24 mouse cellular contexts compared by ENCODE assay signal in the genomic region with DNA sequence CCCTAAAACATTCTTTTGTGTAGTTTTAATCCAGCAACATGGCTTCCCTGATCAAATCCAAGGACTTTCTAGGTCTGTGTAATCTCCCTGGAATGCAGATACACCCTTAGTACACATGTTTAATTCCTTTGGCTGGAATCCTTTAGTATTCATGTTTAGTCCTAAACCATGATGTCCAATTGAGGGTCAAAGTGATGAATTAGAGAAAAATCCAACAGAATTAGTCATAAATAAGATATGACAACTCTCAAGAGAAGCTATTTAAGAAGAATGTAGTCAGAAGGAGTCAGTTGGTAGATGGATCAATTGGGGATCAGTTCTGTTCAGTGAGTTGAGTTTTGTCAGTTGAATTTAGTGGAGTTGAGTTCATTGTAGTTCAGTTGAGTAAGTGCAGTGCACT.
DNase-seq lines count a peak whose midpoint lies in the region; ATAC-seq and TF ChIP-seq lines count a peak whose summit lies in the region.
"Had no signal": no experiment of that assay in that cellular context is flagged by ENCODE, and none has a peak within 500 bp of the region (broad histone marks: within the 10 kb centered on the region; RNA-seq: fewer than 3 reads in every experiment).

No protein-coding gene starts in this region.

- ATAC-seq in midbrain, postnatal 0 days (ENCODE audit: low FRiP score): no peak
- ATAC-seq: activated CD4-positive, CD25-positive, alpha-beta regulatory T cell, adult 4 months; CD4-positive, CD25-positive, alpha-beta regulatory T cell, adult 4 months; forebrain, embryonic 15.5 days; forebrain, postnatal 0 days had no signal

- no peaks in the 10 kb centered on the region; the same call in 1 of the 2 replicates for H3K4me1 ChIP-seq in embryonic fibroblast, embryonic 13.5 days (ENCODE audit: control insufficient read depth, insufficient read depth, low read length)
- H3K4me1 ChIP-seq in midbrain, postnatal 0 days (ENCODE audit: insufficient read depth, low read length): no peaks in the 10 kb centered on the region
- H3K4me1 ChIP-seq: embryonic facial prominence, embryonic 13.5 days; forebrain, embryonic 10.5 days; forebrain, embryonic 12.5 days; forebrain, embryonic 15.5 days had no signal

- no peaks in the 10 kb centered on the region for H3K36me3 ChIP-seq in midbrain, postnatal 0 days (ENCODE audit: insufficient read depth, low read length)
- H3K36me3 ChIP-seq: embryonic facial prominence, embryonic 13.5 days; forebrain, embryonic 10.5 days; forebrain, embryonic 12.5 days; forebrain, embryonic 15.5 days; G1E had no signal

- no peaks in the 10 kb centered on the region for H3K9me3 ChIP-seq in midbrain, postnatal 0 days (ENCODE audit: low read length)
- H3K9me3 ChIP-seq: embryonic facial prominence, embryonic 13.5 days; forebrain, embryonic 10.5 days; forebrain, embryonic 12.5 days; forebrain, embryonic 15.5 days; G1E had no signal

- DNase-seq in 3T3-L1 (ENCODE audit: low read depth, low spot score): peak; percentile 3
- peak; percentile 91 for DNase-seq in Muller cell, postnatal 12 days (ENCODE audit: inconsistent ontology term)
- no peak for DNase-seq in midbrain, postnatal 0 days (ENCODE audit: low spot score)
- DNase-seq in layer of hippocampus, postnatal 14 days (ENCODE audit: low spot score in 2 of 2): no peak
- DNase-seq: adrenal gland, adult 8-10 months; adrenal gland, postnatal 14 days; adrenal gland, postnatal 36 days; B cell, adult 2 months; cerebellum, adult 11-12 months; cerebellum, adult 2 months; cerebellum, adult 9-10 months; cerebellum, postnatal 10 days; cerebellum, postnatal 25 days; forebrain, postnatal 0 days had no signal

- H3K27ac ChIP-seq in embryonic fibroblast, embryonic 13.5 days (ENCODE audit: insufficient read depth, low read length): peak overlapping the region; percentile 93
- no peak overlapping the region for H3K27ac ChIP-seq in midbrain, postnatal 0 days (ENCODE audit: low read depth, low read length)
- H3K27ac ChIP-seq: embryonic facial prominence, embryonic 13.5 days; forebrain, embryonic 10.5 days; forebrain, embryonic 12.5 days; forebrain, embryonic 15.5 days had no signal

- H3K4me2 ChIP-seq in midbrain, postnatal 0 days (ENCODE audit: low read depth, low read length, poor library complexity, severe bottlenecking): no peak overlapping the region
- H3K4me2 ChIP-seq: embryonic facial prominence, embryonic 13.5 days; forebrain, embryonic 12.5 days; forebrain, embryonic 15.5 days had no signal

- no peak for TF ChIP-seq CTCF in embryonic fibroblast, embryonic 13.5 days (IDR thresholded peaks at IDR 0.05; ENCODE audit: borderline replicate concordance, insufficient read depth, low read length)
- no peak for TF ChIP-seq CTCF in midbrain, postnatal 0 days (IDR thresholded peaks at IDR 0.05)

- H3K9ac ChIP-seq in midbrain, postnatal 0 days (replicated peaks; ENCODE audit: low read length, poor library complexity, severe bottlenecking): no peak overlapping the region
- H3K9ac ChIP-seq: embryonic facial prominence, embryonic 13.5 days; forebrain, embryonic 12.5 days; forebrain, embryonic 15.5 days; forebrain, postnatal 0 days had no signal

- no peak for TF ChIP-seq POLR2A in embryonic fibroblast, embryonic 13.5 days (IDR thresholded peaks at IDR 0.05; ENCODE audit: low read depth, low read length)

- H3K4me3 ChIP-seq in embryonic fibroblast, embryonic 13.5 days (ENCODE audit: insufficient read depth, low read length): no peak overlapping the region
- H3K4me3 ChIP-seq in midbrain, postnatal 0 days (ENCODE audit: low read depth, low read length): no peak overlapping the region
- H3K4me3 ChIP-seq: embryonic facial prominence, embryonic 13.5 days; erythroblast, embryonic 14.5 days; forebrain, embryonic 10.5 days; forebrain, embryonic 12.5 days; forebrain, embryonic 15.5 days had no signal

- H3K27me3 ChIP-seq in midbrain, postnatal 0 days (ENCODE audit: insufficient read depth, low read length): no peaks in the 10 kb centered on the region
- H3K27me3 ChIP-seq: CH12.LX; embryonic facial prominence, embryonic 13.5 days; forebrain, embryonic 12.5 days; forebrain, embryonic 15.5 days had no signal

Comparison
In these comparisons a context has a peak if more than half of its experiments do, and no peak if none do; other contexts are left out.
1. DNase-seq: peak in 3T3-L1 (single experiment) and Muller cell, postnatal 12 days (single experiment); none in midbrain, postnatal 0 days (single experiment) and layer of hippocampus, postnatal 14 days (0 of 2).